Mouse (Mus musculus) lung, adult 2 months (tissue): Measurements from ENCODE around the gene Pcdh9.

Experiments
- CTCF ChIP-seq: fragments of 200-500 bp; IDR thresholded peaks from 2 replicates; pipeline ENCODE4 v1.5.1; 2011; ENCODE audit warnings: mild to moderate bottlenecking, low read length, control low read depth; ENCODE audit not compliant: insufficient read depth
- POLR2A ChIP-seq: fragments of 200-500 bp; IDR thresholded peaks from 2 replicates; pipeline ENCODE4 v1.6.1; 2011; ENCODE audit warnings: low read depth, mild to moderate bottlenecking, control low read depth, low read length, borderline replicate concordance; ENCODE audit errors: extremely low read depth

DNA sequence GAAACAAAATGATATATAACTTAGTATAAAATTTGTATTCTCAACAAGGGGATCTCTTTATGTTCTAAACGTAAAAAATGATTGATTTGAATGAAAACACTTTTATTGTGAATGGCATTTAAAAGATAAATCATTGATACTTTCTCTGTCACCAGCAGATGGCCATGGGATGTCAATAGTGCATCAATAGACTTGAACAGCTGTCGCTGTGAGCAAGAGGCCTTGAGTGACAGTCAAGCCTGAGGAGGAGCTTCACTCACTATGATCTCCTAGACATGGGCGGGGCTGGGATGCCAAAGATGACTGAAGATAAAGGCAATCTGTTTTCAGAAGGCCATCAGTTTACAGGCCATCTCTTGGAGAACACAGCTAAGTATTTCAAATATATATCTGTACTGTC, 650.2 kb downstream of the Pcdh9 start:
- TF ChIP-seq CTCF: no peak
- TF ChIP-seq POLR2A: no peak
